Mouse (Mus musculus): ENCODE results near the gene Jmjd1c. TPM values are rescaled to one million over a fixed set of nuclear protein-coding genes. Genes with fewer than 3 reads are reported as not detected.

Gene Jmjd1c
- polyA plus RNA-seq, 1 experiment from 2014 or later = 55.2 TPM

GRCm38 (mm10) chr10:67116251-67116650 is 20.3 kb downstream of the Jmjd1c start:
- H3K9ac ChIP-seq (replicated peaks; ENCODE audit: low read depth, low read length) = 0 out of 2 replicates have a peak overlapping the region, but pooled peaks have one; percentile 3

GRCm38 (mm10) chr10:67119291-67119690 is 23.4 kb downstream of the Jmjd1c start:
- H3K9ac ChIP-seq (replicated peaks; ENCODE audit: low read depth, low read length) = no peak overlapping the region
- no peak overlapping the region for H3K27ac ChIP-seq (ENCODE audit: low read length)
- no peak overlapping the region for H3K4me3 ChIP-seq (replicated peaks; ENCODE audit: low read length)
- ATAC-seq = no peak
- H3K27me3 ChIP-seq (replicated peaks; ENCODE audit: control insufficient read depth, insufficient read depth, low read length) = no peaks in the 10 kb centered on the region
- no peak overlapping the region for H3K4me2 ChIP-seq (ENCODE audit: low read length)
- H3K4me1 ChIP-seq (replicated peaks; ENCODE audit: control insufficient read depth, insufficient read depth, low read length) = peaks cover 32% of the 10 kb centered on the region
- H3K9me3 ChIP-seq (ENCODE audit: control insufficient read depth, low read length) = no peaks in the 10 kb centered on the region
- 77% methylated on average over 7 of the region's 7 CpGs for WGBS
- H3K36me3 ChIP-seq (ENCODE audit: control insufficient read depth, insufficient read depth) = no peaks in the 10 kb centered on the region

More at GRCm38 (mm10) chr10:67116251-67116650, 20.3 kb downstream of the Jmjd1c start:
- no peak overlapping the region for H3K4me3 ChIP-seq (replicated peaks; ENCODE audit: low read length)
- no peaks in the 10 kb centered on the region for H3K27me3 ChIP-seq (replicated peaks; ENCODE audit: control insufficient read depth, insufficient read depth, low read length)
- ATAC-seq = peak; percentile 41; the same call in 1 of the 2 replicates
- WGBS = 38% methylated on average over 8 of the region's 8 CpGs
- H3K9me3 ChIP-seq (ENCODE audit: control insufficient read depth, low read length) = no peaks in the 10 kb centered on the region
- peaks cover 25% of the 10 kb centered on the region for H3K4me1 ChIP-seq (replicated peaks; ENCODE audit: control insufficient read depth, insufficient read depth, low read length)
- H3K27ac ChIP-seq (ENCODE audit: low read length) = peak overlapping the region; percentile 39; the same call in 1 of the 2 replicates
- H3K4me2 ChIP-seq (ENCODE audit: low read length) = no peak overlapping the region
- H3K36me3 ChIP-seq (ENCODE audit: control insufficient read depth, insufficient read depth) = no peaks in the 10 kb centered on the region

DNA sequence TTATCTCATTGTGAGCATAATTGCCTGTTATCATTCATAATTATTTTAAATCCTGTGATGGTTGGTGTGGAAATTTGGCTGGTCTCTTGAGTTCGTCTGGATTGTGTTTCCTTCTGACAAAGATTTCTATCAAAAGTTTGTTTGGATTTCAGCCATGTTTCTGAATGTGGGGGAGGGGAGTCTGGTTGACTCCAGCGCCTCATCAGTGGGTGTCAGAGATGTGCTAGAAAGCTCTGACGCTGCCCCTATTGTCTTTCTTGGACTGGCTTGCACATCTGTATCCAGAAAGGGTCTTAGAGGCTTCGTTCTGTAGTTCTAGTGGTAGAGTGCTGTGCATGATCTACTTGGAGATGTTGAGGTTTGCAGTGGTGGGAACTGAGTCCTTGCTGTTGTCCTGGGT is 24.3 kb downstream of the Jmjd1c start:
- ATAC-seq = no peak
- Histone ChIP-seq H3K36me3 (ENCODE audit: control insufficient read depth, insufficient read depth) (no peaks in the 10 kb centered on the region), H3K4me1 (replicated peaks; ENCODE audit: control insufficient read depth, insufficient read depth, low read length) (peaks cover 28% of the 10 kb centered on the region), H3K27ac (ENCODE audit: low read length) (no peak overlapping the region), H3K4me2 (ENCODE audit: low read length) (no peak overlapping the region), H3K4me3 (replicated peaks; ENCODE audit: low read length) (no peak overlapping the region), H3K9ac (replicated peaks; ENCODE audit: low read depth, low read length) (no peak overlapping the region), H3K27me3 (replicated peaks; ENCODE audit: control insufficient read depth, insufficient read depth, low read length) (no peaks in the 10 kb centered on the region), H3K9me3 (ENCODE audit: control insufficient read depth, low read length) (no peaks in the 10 kb centered on the region)
- 52% methylated on average over 4 of the region's 4 CpGs for WGBS

DNA sequence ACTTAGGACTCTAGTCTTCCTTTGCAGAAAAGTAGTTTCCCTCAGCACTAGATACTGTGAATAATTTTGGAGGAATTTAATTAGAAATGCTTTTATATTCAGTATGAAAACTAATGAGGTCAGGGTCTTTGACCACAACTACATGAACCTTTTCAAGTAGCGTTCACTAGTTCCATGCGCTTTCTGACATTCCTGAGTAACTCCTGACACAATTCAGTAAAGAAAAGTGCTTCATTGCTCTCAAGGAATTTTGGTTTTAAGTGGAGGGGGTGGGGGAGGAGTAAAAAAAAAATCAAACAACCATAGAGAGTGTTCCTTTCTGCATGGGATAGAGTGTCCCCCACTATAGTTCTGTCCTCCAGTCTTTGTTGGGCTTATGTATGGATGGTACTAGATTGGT is 24.7 kb downstream of the Jmjd1c start:
- H3K4me1 ChIP-seq (replicated peaks; ENCODE audit: control insufficient read depth, insufficient read depth, low read length) = peaks cover 23% of the 10 kb centered on the region
- WGBS = 45% methylated on average over 2 of the region's 2 CpGs
- no peaks in the 10 kb centered on the region for H3K9me3 ChIP-seq (ENCODE audit: control insufficient read depth, low read length)
- H3K4me2 ChIP-seq (ENCODE audit: low read length) = no peak overlapping the region
- ATAC-seq = no peak
- H3K27me3 ChIP-seq (replicated peaks; ENCODE audit: control insufficient read depth, insufficient read depth, low read length) = no peaks in the 10 kb centered on the region
- H3K36me3 ChIP-seq (ENCODE audit: control insufficient read depth, insufficient read depth) = no peaks in the 10 kb centered on the region
- H3K4me3 ChIP-seq (replicated peaks; ENCODE audit: low read length) = no peak overlapping the region
- no peak overlapping the region for H3K9ac ChIP-seq (replicated peaks; ENCODE audit: low read depth, low read length)
- no peak overlapping the region for H3K27ac ChIP-seq (ENCODE audit: low read length)

GRCm38 (mm10) chr10:67123756-67124155 is 27.8 kb downstream of the Jmjd1c start:
- no peak overlapping the region for H3K4me3 ChIP-seq (replicated peaks; ENCODE audit: low read length)
- no peak overlapping the region for H3K4me2 ChIP-seq (ENCODE audit: low read length)
- no peaks in the 10 kb centered on the region for H3K36me3 ChIP-seq (ENCODE audit: control insufficient read depth, insufficient read depth)
- H3K4me1 ChIP-seq (replicated peaks; ENCODE audit: control insufficient read depth, insufficient read depth, low read length) = peaks cover 24% of the 10 kb centered on the region; the same call in 1 of the 2 replicates
- 49% methylated on average over 2 of the region's 2 CpGs for WGBS
- no peaks in the 10 kb centered on the region for H3K27me3 ChIP-seq (replicated peaks; ENCODE audit: control insufficient read depth, insufficient read depth, low read length)
- no peak for ATAC-seq
- H3K9me3 ChIP-seq (ENCODE audit: control insufficient read depth, low read length) = no peaks in the 10 kb centered on the region
- no peak overlapping the region for H3K27ac ChIP-seq (ENCODE audit: low read length)
- no peak overlapping the region for H3K9ac ChIP-seq (replicated peaks; ENCODE audit: low read depth, low read length)

DNA sequence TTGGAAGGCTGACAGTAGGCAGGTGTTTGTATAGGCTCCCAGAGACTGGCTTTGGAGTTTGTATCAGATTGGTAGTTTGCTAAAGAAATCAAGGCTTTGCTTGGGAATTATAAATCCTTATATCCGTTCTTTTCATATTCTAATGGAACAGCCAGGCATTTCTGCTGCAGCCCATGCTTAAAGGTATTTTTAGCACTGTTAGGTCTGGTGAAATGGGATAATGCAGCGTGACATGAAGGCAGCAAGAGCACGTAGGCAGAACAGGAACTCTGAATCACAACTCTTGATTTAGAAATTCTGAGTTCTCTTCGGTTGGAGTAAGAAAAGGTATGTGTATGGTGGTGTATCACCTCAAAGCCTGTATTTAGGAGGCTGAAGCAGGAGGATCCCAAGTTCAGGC is 28.2 kb downstream of the Jmjd1c start:
- Histone ChIP-seq H3K4me2 (ENCODE audit: low read length) (no peak overlapping the region), H3K4me3 (replicated peaks; ENCODE audit: low read length) (no peak overlapping the region), H3K36me3 (ENCODE audit: control insufficient read depth, insufficient read depth) (no peaks in the 10 kb centered on the region), H3K27ac (ENCODE audit: low read length) (no peak overlapping the region), H3K9ac (replicated peaks; ENCODE audit: low read depth, low read length) (no peak overlapping the region), H3K4me1 (replicated peaks; ENCODE audit: control insufficient read depth, insufficient read depth, low read length) (peaks cover 24% of the 10 kb centered on the region), H3K9me3 (ENCODE audit: control insufficient read depth, low read length) (no peaks in the 10 kb centered on the region), H3K27me3 (replicated peaks; ENCODE audit: control insufficient read depth, insufficient read depth, low read length) (no peaks in the 10 kb centered on the region)
- no peak for ATAC-seq
- 82% methylated on average over 4 of the region's 4 CpGs for WGBS

GRCm38 (mm10) chr10:67126061-67126858 is 30.3 kb downstream of the Jmjd1c start:
- WGBS = under 1% methylated on average over 47 of the region's 50 CpGs
- H3K27me3 ChIP-seq (replicated peaks; ENCODE audit: control insufficient read depth, insufficient read depth, low read length) = no peaks in the 10 kb centered on the region
- peak; percentile 78 for ATAC-seq

DNA sequence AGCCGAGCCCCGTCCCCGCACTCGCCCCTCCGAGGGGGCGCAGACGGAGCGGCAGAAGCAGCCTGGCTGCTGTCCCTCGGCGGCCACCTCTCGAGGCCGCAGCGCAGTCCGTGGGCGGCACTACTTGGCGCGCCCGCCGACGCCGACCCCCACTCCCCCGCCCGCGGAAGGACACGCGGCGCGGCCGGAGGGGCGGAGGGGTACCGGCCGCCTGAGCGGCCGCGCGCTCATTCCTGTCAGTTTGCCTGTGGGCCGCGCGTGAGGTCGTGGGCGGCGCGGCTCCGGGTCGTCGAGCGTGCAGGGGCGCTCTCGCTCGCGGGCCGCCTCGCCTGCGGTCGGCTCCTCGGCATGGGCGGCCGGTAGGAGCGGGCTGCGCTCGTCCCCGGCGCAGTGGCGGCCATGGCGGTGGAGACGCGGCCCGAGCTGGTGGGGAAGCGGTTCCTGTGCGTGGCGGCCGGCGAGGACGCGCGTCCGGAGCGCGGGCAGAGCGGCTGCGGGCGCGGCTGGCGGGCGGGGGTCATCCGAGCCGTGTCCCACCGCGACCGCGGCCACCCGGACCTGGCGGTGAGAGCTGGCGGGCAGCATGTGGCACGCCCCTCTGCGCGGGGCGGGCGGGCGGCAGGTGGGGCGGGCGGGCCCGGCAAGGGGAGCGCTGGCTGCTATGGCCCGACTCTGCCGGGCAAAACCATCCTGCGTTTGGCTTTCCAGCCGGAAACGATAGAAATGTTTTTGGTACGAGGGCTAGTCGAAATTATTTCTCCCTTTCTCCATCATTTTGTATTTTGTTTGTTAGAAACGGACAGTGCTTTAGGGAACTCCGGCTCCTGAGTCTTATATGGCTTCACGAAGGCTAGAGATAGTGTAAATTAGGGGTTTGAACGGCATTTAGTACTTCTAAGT is 31.2 kb downstream of the Jmjd1c start:
- Histone ChIP-seq H3K4me3 (replicated peaks; ENCODE audit: low read length) (peak overlapping the region; percentile 85), H3K27me3 (replicated peaks; ENCODE audit: control insufficient read depth, insufficient read depth, low read length) (no peaks in the 10 kb centered on the region), H3K4me1 (replicated peaks; ENCODE audit: control insufficient read depth, insufficient read depth, low read length) (peaks cover 21% of the 10 kb centered on the region), H3K4me2 (ENCODE audit: low read length) (peak overlapping the region; percentile 75), H3K27ac (ENCODE audit: low read length) (peak overlapping the region; percentile 93), H3K9ac (replicated peaks; ENCODE audit: low read depth, low read length) (peak overlapping the region; percentile 90), H3K9me3 (ENCODE audit: control insufficient read depth, low read length) (no peaks in the 10 kb centered on the region), H3K36me3 (ENCODE audit: control insufficient read depth, insufficient read depth) (no peaks in the 10 kb centered on the region)
- peak; percentile 78 for ATAC-seq
- under 1% methylated on average over 81 of the region's 115 CpGs for WGBS

More at GRCm38 (mm10) chr10:67126061-67126858, 30.3 kb downstream of the Jmjd1c start:
- peak overlapping the region; percentile 75 for H3K4me2 ChIP-seq (ENCODE audit: low read length)
- H3K4me1 ChIP-seq (replicated peaks; ENCODE audit: control insufficient read depth, insufficient read depth, low read length) = peaks cover 25% of the 10 kb centered on the region
- H3K4me3 ChIP-seq (replicated peaks; ENCODE audit: low read length) = peak overlapping the region; percentile 85
- no peaks in the 10 kb centered on the region for H3K9me3 ChIP-seq (ENCODE audit: control insufficient read depth, low read length)
- no peaks in the 10 kb centered on the region for H3K36me3 ChIP-seq (ENCODE audit: control insufficient read depth, insufficient read depth)
- H3K27ac ChIP-seq (ENCODE audit: low read length) = peak overlapping the region; percentile 93
- H3K9ac ChIP-seq (replicated peaks; ENCODE audit: low read depth, low read length) = peak overlapping the region; percentile 90

DNA sequence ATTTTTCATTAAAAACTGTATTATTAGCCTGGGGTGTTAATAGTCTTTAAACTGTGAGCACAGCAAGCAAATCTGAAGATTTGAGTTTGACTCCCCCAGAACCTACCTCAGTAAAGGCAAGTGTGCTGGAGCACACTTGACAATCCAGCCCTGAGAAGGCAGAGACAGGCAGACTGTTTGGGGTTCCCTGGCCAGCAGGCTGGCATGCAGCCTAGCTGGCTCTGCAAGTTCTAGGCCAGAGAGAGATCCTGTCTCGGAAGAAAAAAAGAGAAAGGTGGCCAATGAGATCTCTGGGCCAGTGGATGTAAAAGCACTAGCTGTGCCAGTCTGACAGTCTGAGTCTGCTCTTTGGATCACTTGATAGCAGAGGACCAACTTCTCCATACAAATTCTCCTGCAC is 33.6 kb downstream of the Jmjd1c start:
- WGBS = 21% methylated on average over 1 of the region's 1 CpGs

More for the DNA sequence above, 33.6 kb downstream of the Jmjd1c start:
- H3K9ac ChIP-seq (replicated peaks; ENCODE audit: low read depth, low read length) = no peak overlapping the region
- H3K4me1 ChIP-seq (replicated peaks; ENCODE audit: control insufficient read depth, insufficient read depth, low read length) = peaks cover 18% of the 10 kb centered on the region
- no peak overlapping the region for H3K4me2 ChIP-seq (ENCODE audit: low read length)
- H3K27ac ChIP-seq (ENCODE audit: low read length) = no peak overlapping the region
- no peaks in the 10 kb centered on the region for H3K36me3 ChIP-seq (ENCODE audit: control insufficient read depth, insufficient read depth)
- no peak for ATAC-seq
- no peak overlapping the region for H3K4me3 ChIP-seq (replicated peaks; ENCODE audit: low read length)
- no peaks in the 10 kb centered on the region for H3K9me3 ChIP-seq (ENCODE audit: control insufficient read depth, low read length)
- H3K27me3 ChIP-seq (replicated peaks; ENCODE audit: control insufficient read depth, insufficient read depth, low read length) = no peaks in the 10 kb centered on the region
